Mouse (Mus musculus) small intestine, adult 2 months (tissue): ENCODE data around the gene Arhgef38. TPM values are rescaled to one million over a fixed set of nuclear protein-coding genes. Genes with fewer than 3 reads are reported as not detected.

Experiments used
- H3K27ac ChIP-seq: fragments of 200-500 bp; 2 replicates; pipeline ENCODE4 v1.5.1; 2012; ENCODE audit warnings: low read depth, low read length, control low read depth, inconsistent platforms; ENCODE audit not compliant: insufficient read depth
- H3K27me3 ChIP-seq: fragments of 200-500 bp; 2 replicates; pipeline ENCODE4 v1.6.1; 2012; ENCODE audit warnings: mild to moderate bottlenecking, moderate library complexity, low read length, inconsistent platforms; ENCODE audit not compliant: control insufficient read depth, insufficient read depth
- H3K36me3 ChIP-seq: fragments of 200-500 bp; 2 replicates; pipeline ENCODE4 v1.6.1; 2012; ENCODE audit warnings: mild to moderate bottlenecking, low read length, control low read depth, inconsistent platforms; ENCODE audit not compliant: control insufficient read depth, insufficient read depth
- H3K4me1 ChIP-seq: fragments of 200-500 bp; 2 replicates; pipeline ENCODE4 v1.6.1; 2012; ENCODE audit warnings: low read length, inconsistent platforms, mixed read lengths; ENCODE audit not compliant: control insufficient read depth, insufficient read depth, insufficient read length
- H3K4me3 ChIP-seq: fragments of 200-500 bp; 2 replicates; pipeline ENCODE4 v1.5.1; 2012; ENCODE audit warnings: low read depth, mild to moderate bottlenecking, control low read depth, inconsistent platforms, low read length, moderate library complexity
- CTCF ChIP-seq: fragments of 200-500 bp; IDR thresholded peaks from 2 replicates; pipeline ENCODE4 v1.5.1; 2012; ENCODE audit warnings: low read depth, mild to moderate bottlenecking, control low read depth, inconsistent platforms, low read length, moderate library complexity, mixed read lengths; ENCODE audit not compliant: insufficient replicate concordance, insufficient read length; ENCODE audit errors: extremely low read depth
- POLR2A ChIP-seq: fragments of 200-500 bp; IDR thresholded peaks from 2 replicates; pipeline ENCODE4 v1.6.1; 2012; ENCODE audit warnings: low read depth, mild to moderate bottlenecking, control low read depth, inconsistent platforms, low read length, moderate library complexity
- WGBS: fragments of 180-500 bp; shearing (Covaris S2); methylation state at CpG from one replicate; pipeline ENCODE4 v1.1.7; 2018; 5-methylcytosine and 5-hydroxymethylcytosine counted together
- polyA plus RNA-seq: library from polyadenylated mRNA; depleted of rRNA; stranded (reverse); fragments of >200 nt; gene quantifications from 2 replicates; pipeline ENCODE4 v1.2.3, GENCODE M21; 2012

Gene Arhgef38
- polyA plus RNA-seq, 1 experiment: 0.57 TPM

GRCm38 (mm10) chr3:133202171-133202570 is 32.6 kb downstream of the Arhgef38 start:
- no peak overlapping the region for H3K4me3 ChIP-seq
- no peaks in the 10 kb centered on the region for H3K27me3 ChIP-seq
- H3K36me3 ChIP-seq: peaks cover 17% of the 10 kb centered on the region
- WGBS: 94% methylated on average over 13 of the region's 13 CpGs
- no peaks in the 10 kb centered on the region for H3K4me1 ChIP-seq
- no peak overlapping the region for H3K27ac ChIP-seq
- TF ChIP-seq CTCF: no peak
- TF ChIP-seq POLR2A: no peak

- WGBS: 83% methylated on average over 3 of the region's 3 CpGs
- TF ChIP-seq POLR2A (no peak), CTCF (no peak)
- no peaks in the 10 kb centered on the region; the same call in 1 of the 2 replicates for H3K36me3 ChIP-seq
- H3K4me1 ChIP-seq: no peaks in the 10 kb centered on the region
- no peak overlapping the region for H3K4me3 ChIP-seq
- H3K27me3 ChIP-seq: no peaks in the 10 kb centered on the region
- no peak overlapping the region for H3K27ac ChIP-seq
These were observed 45.8 kb downstream of the Arhgef38 start for GRCm38 (mm10) chr3:133188930-133189329.

DNA sequence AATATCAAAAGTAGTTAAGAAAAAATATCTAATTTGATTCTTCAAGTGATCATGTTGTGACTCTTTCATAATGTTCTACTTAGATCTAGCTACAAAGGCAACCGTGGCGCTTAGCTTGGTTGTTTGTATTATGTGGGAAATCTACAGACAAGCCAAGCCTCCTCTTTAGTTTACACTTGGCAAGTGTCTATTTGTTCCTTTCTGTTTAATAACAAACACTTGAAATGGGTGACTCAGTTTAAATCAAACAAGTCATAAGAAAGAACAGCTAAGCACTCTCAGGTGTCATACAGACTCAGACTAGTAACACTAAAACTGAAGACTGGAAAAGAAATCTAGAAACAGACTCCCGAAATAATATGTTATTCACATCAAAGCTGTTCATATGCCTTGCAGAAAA is 47.2 kb downstream of the Arhgef38 start:
- no peak overlapping the region for H3K4me3 ChIP-seq
- H3K27me3 ChIP-seq: no peaks in the 10 kb centered on the region
- no peak for TF ChIP-seq CTCF
- no peak for TF ChIP-seq POLR2A
- no peaks in the 10 kb centered on the region; the same call in 1 of the 2 replicates for H3K36me3 ChIP-seq
- H3K27ac ChIP-seq: no peak overlapping the region
- H3K4me1 ChIP-seq: no peaks in the 10 kb centered on the region
- 73% methylated on average over 3 of the region's 3 CpGs for WGBS

DNA sequence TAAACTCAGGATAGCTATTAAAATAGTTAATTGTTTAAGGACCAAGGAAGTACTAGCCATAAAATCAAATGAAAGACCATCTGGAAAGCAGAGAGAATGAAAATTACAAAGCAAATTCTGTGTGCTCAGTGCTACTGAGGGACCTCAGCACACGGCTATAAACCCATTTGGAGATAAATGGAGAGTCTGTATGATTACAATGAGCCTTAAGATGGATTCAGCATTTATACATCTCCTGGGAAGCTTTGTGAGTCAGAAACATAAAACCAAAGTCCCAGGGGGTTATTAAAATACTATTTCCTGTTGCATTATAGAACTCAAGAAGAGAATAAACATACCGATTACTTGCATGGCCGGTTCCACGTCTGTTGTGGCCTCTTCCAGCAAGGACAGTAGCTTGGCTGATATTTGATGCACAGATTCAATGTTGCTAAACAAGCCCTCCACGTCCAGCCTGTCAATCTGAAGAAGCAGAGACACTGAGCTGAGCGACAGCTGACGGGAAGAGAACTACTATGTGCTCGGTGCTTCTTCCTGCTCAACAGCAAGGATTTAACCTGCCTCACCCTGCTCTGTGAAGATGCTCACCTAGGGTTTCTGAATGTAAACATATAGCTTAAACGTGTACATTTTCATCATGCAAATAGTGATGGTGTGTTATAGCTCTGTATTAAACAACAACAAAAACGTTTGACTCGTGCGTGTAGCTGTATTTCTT is 58.6 kb downstream of the Arhgef38 start:
- no peaks in the 10 kb centered on the region for H3K27me3 ChIP-seq
- no peak overlapping the region for H3K4me3 ChIP-seq
- no peak for TF ChIP-seq CTCF
- TF ChIP-seq POLR2A: no peak
- 40% methylated on average over 12 of the region's 12 CpGs for WGBS
- H3K36me3 ChIP-seq: no peaks in the 10 kb centered on the region
- no peaks in the 10 kb centered on the region for H3K4me1 ChIP-seq
- 0 out of 2 replicates have a peak overlapping the region, but pooled peaks have one; percentile 15 for H3K27ac ChIP-seq

DNA sequence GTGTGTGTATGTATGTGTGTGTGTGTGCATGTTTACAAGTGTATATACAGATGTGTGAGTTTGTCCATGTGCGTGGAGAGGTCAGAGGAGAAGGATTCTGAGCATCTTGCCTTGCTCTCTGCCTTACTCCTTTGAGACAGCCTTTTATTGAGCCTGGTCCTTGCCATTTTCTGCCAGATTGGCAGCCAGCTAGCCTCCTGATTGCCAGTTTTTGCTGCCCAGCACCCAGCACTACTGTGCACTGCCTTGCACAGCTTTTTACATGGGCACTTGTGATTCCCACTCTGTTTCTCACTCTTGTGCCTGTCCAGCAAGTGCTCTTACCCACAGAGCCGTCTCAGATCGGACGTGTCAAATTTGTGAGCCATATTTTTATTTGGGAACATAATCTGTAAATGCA is 62.5 kb downstream of the Arhgef38 start:
- no peak for TF ChIP-seq POLR2A
- no peak for TF ChIP-seq CTCF
- H3K36me3 ChIP-seq: no peaks in the 10 kb centered on the region
- 95% methylated on average over 4 of the region's 4 CpGs for WGBS
- no peak overlapping the region for H3K4me3 ChIP-seq
- no peaks in the 10 kb centered on the region for H3K27me3 ChIP-seq
- no peaks in the 10 kb centered on the region for H3K4me1 ChIP-seq
- no peak overlapping the region for H3K27ac ChIP-seq

- H3K27ac ChIP-seq: no peak overlapping the region
- TF ChIP-seq POLR2A: no peak
- TF ChIP-seq CTCF: no peak
- H3K36me3 ChIP-seq: no peaks in the 10 kb centered on the region
- no peaks in the 10 kb centered on the region for H3K27me3 ChIP-seq
- no peak overlapping the region for H3K4me3 ChIP-seq
- no peaks in the 10 kb centered on the region for H3K4me1 ChIP-seq
- 66% methylated on average over 7 of the region's 7 CpGs for WGBS
These were observed 65.0 kb downstream of the Arhgef38 start for GRCm38 (mm10) chr3:133169737-133170136.

GRCm38 (mm10) chr3:133167550-133167949 is 67.2 kb downstream of the Arhgef38 start:
- Histone ChIP-seq H3K27ac (no peak overlapping the region), H3K36me3 (no peaks in the 10 kb centered on the region), H3K4me3 (no peak overlapping the region), H3K27me3 (no peaks in the 10 kb centered on the region), H3K4me1 (no peaks in the 10 kb centered on the region)
- TF ChIP-seq CTCF (no peak), POLR2A (no peak)
- 81% methylated on average over 6 of the region's 6 CpGs for WGBS
